Mouse (Mus musculus): ENCODE results near the gene Cebpb. TPM values are rescaled to one million over a fixed set of nuclear protein-coding genes. Genes with fewer than 3 reads are reported as not detected.

Gene Cebpb
- polyA plus RNA-seq, 1 experiment from 2014 or later = 3.6 TPM

DNA sequence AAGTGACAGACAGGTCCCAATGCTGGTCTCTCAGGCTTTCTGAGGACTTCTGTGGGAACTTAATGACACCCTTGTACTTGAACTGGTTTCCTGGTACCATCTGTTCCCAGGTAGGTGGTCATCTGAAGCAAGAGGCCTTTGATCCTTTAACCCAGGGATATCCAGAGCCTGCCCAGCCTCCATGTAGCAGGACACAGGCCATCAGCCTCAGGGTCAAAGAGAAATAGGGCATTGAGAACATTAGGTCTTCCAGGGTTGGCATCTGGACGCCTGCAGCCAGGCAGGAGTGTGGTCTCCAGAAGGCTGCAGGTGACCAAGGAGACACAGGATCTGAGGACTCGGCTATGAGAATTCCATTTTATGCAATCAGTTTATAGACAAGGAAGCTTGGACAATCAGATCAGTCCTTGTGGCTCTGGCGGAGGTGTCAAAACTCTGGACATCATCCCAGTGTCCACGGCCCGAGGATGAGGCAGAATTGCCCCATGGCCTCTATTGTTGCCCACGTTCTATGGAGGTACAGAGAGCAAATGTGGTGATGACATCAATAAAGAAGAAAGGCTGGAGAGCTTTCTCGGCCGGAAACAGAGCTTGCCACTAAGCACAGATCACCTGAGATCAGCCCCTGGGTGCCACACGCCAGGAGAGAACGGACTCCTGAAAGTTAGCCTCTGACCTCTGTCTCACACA, 33.7 kb upstream of the Cebpb start:
- H3K4me1 ChIP-seq (replicated peaks; ENCODE audit: control insufficient read depth, insufficient read depth, low read length) = peaks cover 9% of the 10 kb centered on the region
- H3K36me3 ChIP-seq (replicated peaks; ENCODE audit: control insufficient read depth, insufficient read depth) = peaks cover 8% of the 10 kb centered on the region; the same call in 1 of the 2 replicates
- DNase-seq (ENCODE audit: low spot score) (no peak), ATAC-seq (ENCODE audit: low FRiP score) (no peak)
- no peaks in the 10 kb centered on the region for H3K9me3 ChIP-seq (ENCODE audit: control insufficient read depth, low read length)
- H3K4me3 ChIP-seq (replicated peaks; ENCODE audit: low read length) = no peak overlapping the region
- H3K9ac ChIP-seq = no peak overlapping the region
- no peaks in the 10 kb centered on the region for H3K27me3 ChIP-seq (ENCODE audit: control insufficient read depth, insufficient read depth, low read length)
- no peak overlapping the region for H3K27ac ChIP-seq
- no peak overlapping the region for H3K4me2 ChIP-seq (replicated peaks)
- WGBS = 89% methylated on average over 10 of the region's 10 CpGs

DNA sequence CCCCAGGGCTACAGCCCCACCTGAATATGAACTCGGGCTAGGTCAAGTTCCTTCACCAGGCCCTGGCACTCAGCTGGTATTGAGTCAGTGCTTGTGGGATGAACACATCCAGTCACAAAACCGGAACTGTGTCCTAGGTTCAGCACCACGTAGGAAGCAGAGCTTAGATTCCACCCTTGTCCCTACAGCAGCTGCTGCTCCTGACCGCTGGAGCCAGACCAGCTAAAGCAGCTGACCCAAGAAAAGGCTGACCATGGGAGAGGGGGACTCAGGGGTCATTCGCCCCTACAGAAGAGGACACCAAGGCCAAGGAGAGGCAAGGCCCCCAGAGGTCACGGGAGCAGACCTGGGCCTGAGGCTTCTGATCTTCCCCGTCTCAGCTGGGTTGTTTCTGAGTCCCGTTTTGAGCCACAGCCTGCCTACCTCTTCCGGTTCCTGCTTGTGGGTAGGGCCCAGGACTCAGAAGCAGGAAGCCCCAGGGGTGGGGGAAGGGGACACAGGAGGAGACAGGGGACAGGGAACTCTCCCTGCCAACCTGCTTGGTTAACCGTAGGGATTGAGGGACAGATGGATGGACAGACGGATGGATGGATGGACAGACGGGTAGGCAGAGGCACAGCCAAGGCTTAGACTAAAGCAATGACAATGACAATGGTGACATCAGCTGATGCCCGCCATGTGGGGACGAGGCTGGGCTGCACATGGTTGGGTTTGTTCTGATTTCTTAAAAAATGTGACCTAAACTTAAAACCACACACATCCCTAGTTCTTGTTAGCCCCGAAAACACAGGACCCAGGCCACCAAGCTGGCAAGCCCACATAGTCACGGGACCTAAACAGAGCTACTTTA, 31.9 kb upstream of the Cebpb start:
- Histone ChIP-seq H3K4me2 (replicated peaks) (no peak overlapping the region), H3K4me1 (replicated peaks; ENCODE audit: control insufficient read depth, insufficient read depth, low read length) (peaks cover 16% of the 10 kb centered on the region), H3K27ac (no peak overlapping the region), H3K9me3 (ENCODE audit: control insufficient read depth, low read length) (no peaks in the 10 kb centered on the region), H3K27me3 (ENCODE audit: control insufficient read depth, insufficient read depth, low read length) (no peaks in the 10 kb centered on the region), H3K9ac (no peak overlapping the region), H3K4me3 (replicated peaks; ENCODE audit: low read length) (no peak overlapping the region), H3K36me3 (replicated peaks; ENCODE audit: control insufficient read depth, insufficient read depth) (0 out of 2 replicates have a peak, but pooled peaks cover 8% of the 10 kb centered on the region)
- DNase-seq (ENCODE audit: low spot score) (no peak), ATAC-seq (ENCODE audit: low FRiP score) (no peak)
- 90% methylated on average over 16 of the region's 16 CpGs for WGBS

DNA sequence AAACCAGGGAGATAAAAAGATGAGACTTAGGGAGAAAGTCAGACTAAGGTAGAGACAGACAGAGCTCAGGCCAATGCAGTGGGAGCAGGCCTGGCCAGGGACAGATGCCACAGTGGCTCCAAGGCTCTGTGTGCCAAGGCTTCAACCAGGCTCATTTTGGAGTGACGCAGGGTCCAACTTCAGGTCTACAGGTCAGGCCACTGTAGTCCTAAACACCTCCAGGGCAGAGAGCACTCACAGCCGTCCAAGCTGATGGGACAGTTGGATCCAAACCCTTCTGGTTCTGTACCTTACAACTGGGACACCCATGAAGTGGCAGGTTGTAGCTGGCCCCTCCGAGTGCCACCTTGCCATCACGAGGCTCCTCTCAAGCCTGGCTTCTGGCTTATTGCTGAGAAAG, 30.7 kb upstream of the Cebpb start:
- H3K9me3 ChIP-seq (ENCODE audit: control insufficient read depth, low read length) = no peaks in the 10 kb centered on the region
- H3K36me3 ChIP-seq (replicated peaks; ENCODE audit: control insufficient read depth, insufficient read depth) = 0 out of 2 replicates have a peak, but pooled peaks cover 8% of the 10 kb centered on the region
- peaks cover 16% of the 10 kb centered on the region for H3K4me1 ChIP-seq (replicated peaks; ENCODE audit: control insufficient read depth, insufficient read depth, low read length)
- no peak overlapping the region for H3K27ac ChIP-seq
- H3K4me2 ChIP-seq (replicated peaks) = no peak overlapping the region
- ATAC-seq (ENCODE audit: low FRiP score) (no peak), DNase-seq (ENCODE audit: low spot score) (no peak)
- no peak overlapping the region for H3K4me3 ChIP-seq (replicated peaks; ENCODE audit: low read length)
- no peak overlapping the region for H3K9ac ChIP-seq
- H3K27me3 ChIP-seq (ENCODE audit: control insufficient read depth, insufficient read depth, low read length) = no peaks in the 10 kb centered on the region
- WGBS = 91% methylated on average over 4 of the region's 4 CpGs

DNA sequence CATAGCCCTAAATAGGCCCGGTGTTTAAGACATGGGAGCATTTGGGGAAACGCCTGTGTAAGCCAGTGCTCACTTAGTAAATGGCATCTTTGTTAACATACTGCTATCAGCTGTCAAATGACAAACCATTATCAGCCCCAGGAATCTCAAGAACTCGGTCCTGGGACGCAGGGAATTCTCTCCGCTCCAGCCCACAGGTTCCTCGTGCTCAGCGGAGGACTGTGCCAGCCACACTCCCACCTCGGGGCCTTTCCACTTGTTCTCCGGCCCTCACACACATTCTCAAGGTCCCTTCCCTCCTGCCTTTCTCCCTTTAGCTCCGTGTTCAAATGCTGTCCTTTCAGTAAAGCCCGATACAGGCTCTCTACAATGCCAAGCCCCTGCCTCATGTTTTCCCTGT, 30.0 kb upstream of the Cebpb start:
- Histone ChIP-seq H3K9ac (no peak overlapping the region), H3K36me3 (replicated peaks; ENCODE audit: control insufficient read depth, insufficient read depth) (0 out of 2 replicates have a peak, but pooled peaks cover 6% of the 10 kb centered on the region), H3K4me1 (replicated peaks; ENCODE audit: control insufficient read depth, insufficient read depth, low read length) (peaks cover 16% of the 10 kb centered on the region), H3K9me3 (ENCODE audit: control insufficient read depth, low read length) (no peaks in the 10 kb centered on the region), H3K27ac (no peak overlapping the region), H3K4me2 (replicated peaks) (no peak overlapping the region), H3K27me3 (ENCODE audit: control insufficient read depth, insufficient read depth, low read length) (no peaks in the 10 kb centered on the region), H3K4me3 (replicated peaks; ENCODE audit: low read length) (no peak overlapping the region)
- DNase-seq (ENCODE audit: low spot score) (no peak), ATAC-seq (ENCODE audit: low FRiP score) (no peak)
- 88% methylated on average over 11 of the region's 11 CpGs for WGBS

DNA sequence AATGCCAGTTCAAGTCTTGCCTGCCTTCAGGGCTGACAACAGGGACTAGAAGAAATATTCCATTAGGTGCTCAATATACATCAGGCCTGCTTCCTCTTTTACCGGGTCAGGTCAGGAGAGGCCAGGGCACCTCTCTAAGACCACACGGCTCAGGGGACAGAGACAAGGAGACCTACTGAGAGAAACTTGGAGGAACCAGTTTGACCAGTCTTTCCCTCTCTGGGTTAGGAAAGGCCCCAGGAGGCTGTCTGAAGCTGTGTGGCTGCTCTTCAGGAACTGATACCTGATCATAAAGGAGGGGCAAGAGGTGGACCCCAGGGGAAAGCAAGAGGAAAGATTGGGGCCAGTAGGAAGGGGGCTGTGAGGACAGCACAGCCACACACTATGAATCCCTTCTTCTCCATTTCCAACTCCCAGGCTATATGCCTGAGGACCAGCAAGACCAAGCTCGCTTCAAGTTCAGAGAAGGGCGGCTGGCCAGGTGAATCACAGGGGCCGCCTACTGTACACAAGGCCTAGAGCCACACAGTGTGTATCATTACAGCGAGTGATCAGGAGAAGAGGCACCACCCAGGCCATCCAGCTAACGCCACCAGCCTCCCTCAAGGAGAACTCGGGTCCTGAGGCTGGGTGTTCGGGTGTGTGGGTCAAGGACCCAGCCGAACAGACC, 29.4 kb upstream of the Cebpb start:
- no peak for DNase-seq (ENCODE audit: low spot score)
- WGBS = 80% methylated on average over 10 of the region's 10 CpGs
- H3K9me3 ChIP-seq (ENCODE audit: control insufficient read depth, low read length) = no peaks in the 10 kb centered on the region
- no peak for ATAC-seq (ENCODE audit: low FRiP score)
- peak overlapping the region; percentile 99 for H3K4me2 ChIP-seq (replicated peaks)
- peaks cover 16% of the 10 kb centered on the region for H3K4me1 ChIP-seq (replicated peaks; ENCODE audit: control insufficient read depth, insufficient read depth, low read length)
- no peaks in the 10 kb centered on the region for H3K27me3 ChIP-seq (ENCODE audit: control insufficient read depth, insufficient read depth, low read length)
- no peak overlapping the region for H3K9ac ChIP-seq
- 0 out of 2 replicates have a peak, but pooled peaks cover under 1% of the 10 kb centered on the region for H3K36me3 ChIP-seq (replicated peaks; ENCODE audit: control insufficient read depth, insufficient read depth)
- H3K4me3 ChIP-seq (replicated peaks; ENCODE audit: low read length) = no peak overlapping the region
- H3K27ac ChIP-seq = no peak overlapping the region

DNA sequence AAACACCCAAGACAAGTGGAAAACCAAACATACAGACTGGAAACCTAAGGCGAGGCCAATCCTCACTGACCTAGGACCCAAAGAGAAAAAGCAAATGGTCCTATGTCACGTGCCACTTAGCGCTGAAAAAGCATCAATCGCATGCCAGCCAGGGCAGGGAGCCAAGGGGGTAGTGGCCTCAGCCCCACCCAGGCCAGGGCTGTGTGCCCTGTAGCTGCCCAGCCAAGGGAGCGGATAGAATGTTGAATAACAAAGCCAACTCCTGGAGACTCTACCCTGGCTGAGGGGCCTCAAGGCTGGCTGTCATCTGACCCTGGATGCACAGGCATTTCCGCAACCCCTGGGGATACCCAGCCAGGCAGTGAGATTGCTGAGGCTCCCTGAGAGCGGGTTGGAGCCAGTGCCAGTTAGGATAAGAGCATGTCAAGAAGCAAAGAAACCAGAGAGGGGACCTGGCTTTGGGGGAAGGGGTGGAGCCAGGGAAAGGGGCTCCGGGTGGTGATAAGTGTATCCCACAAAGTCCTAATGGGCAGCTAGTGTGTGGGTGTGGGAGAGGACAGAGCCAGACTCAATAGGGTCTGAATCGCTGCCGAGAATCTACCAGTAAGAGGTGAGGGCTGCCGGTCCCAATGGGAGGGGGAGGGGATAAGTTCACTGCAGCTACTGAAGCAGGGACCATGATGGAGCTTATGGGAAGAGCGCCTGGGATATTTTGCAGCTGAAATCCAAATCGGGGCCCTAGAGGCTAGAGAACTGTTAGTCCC, 28.7 kb upstream of the Cebpb start:
- Histone ChIP-seq H3K27me3 (ENCODE audit: control insufficient read depth, insufficient read depth, low read length) (0 out of 2 replicates have a peak, but pooled peaks cover 3% of the 10 kb centered on the region), H3K27ac (no peak overlapping the region), H3K9me3 (ENCODE audit: control insufficient read depth, low read length) (no peaks in the 10 kb centered on the region), H3K4me1 (replicated peaks; ENCODE audit: control insufficient read depth, insufficient read depth, low read length) (peaks cover 16% of the 10 kb centered on the region), H3K4me3 (replicated peaks; ENCODE audit: low read length) (peak overlapping the region; percentile 94), H3K9ac (peak overlapping the region; percentile 88), H3K36me3 (replicated peaks; ENCODE audit: control insufficient read depth, insufficient read depth) (no peaks in the 10 kb centered on the region), H3K4me2 (replicated peaks) (peak overlapping the region; percentile 99)
- DNase-seq (ENCODE audit: low spot score) = no peak
- 16% methylated on average over 13 of the region's 13 CpGs for WGBS
- no peak for ATAC-seq (ENCODE audit: low FRiP score)

DNA sequence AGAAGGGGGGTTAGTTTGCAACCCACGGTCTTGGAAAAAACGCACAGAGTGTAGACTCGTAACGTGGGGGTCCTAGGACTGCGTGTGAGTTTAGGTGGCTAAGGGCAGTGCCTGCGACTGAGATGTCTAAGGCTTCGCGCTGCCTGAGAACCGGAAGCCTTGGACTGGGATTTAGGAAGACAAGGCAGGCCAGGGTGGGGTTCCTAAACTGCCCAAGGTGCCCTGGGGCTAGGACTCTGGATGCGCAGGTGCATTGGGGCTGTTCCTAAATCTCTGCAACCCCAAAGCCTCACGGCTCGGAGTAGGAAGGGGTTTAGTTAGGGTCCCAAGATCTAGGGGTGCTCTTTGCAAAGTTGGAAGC, 28.1 kb upstream of the Cebpb start:
- DNase-seq (ENCODE audit: low spot score) = no peak
- Histone ChIP-seq H3K27ac (peak overlapping the region; percentile 74; the same call in 1 of the 2 replicates), H3K4me1 (replicated peaks; ENCODE audit: control insufficient read depth, insufficient read depth, low read length) (peaks cover 16% of the 10 kb centered on the region), H3K36me3 (replicated peaks; ENCODE audit: control insufficient read depth, insufficient read depth) (no peaks in the 10 kb centered on the region), H3K9ac (peak overlapping the region; percentile 88), H3K4me3 (replicated peaks; ENCODE audit: low read length) (peak overlapping the region; percentile 94), H3K9me3 (ENCODE audit: control insufficient read depth, low read length) (no peaks in the 10 kb centered on the region), H3K4me2 (replicated peaks) (peak overlapping the region; percentile 99), H3K27me3 (ENCODE audit: control insufficient read depth, insufficient read depth, low read length) (0 out of 2 replicates have a peak, but pooled peaks cover 3% of the 10 kb centered on the region)
- ATAC-seq (ENCODE audit: low FRiP score) = no peak
- WGBS = 0% methylated on average over 12 of the region's 12 CpGs

DNA sequence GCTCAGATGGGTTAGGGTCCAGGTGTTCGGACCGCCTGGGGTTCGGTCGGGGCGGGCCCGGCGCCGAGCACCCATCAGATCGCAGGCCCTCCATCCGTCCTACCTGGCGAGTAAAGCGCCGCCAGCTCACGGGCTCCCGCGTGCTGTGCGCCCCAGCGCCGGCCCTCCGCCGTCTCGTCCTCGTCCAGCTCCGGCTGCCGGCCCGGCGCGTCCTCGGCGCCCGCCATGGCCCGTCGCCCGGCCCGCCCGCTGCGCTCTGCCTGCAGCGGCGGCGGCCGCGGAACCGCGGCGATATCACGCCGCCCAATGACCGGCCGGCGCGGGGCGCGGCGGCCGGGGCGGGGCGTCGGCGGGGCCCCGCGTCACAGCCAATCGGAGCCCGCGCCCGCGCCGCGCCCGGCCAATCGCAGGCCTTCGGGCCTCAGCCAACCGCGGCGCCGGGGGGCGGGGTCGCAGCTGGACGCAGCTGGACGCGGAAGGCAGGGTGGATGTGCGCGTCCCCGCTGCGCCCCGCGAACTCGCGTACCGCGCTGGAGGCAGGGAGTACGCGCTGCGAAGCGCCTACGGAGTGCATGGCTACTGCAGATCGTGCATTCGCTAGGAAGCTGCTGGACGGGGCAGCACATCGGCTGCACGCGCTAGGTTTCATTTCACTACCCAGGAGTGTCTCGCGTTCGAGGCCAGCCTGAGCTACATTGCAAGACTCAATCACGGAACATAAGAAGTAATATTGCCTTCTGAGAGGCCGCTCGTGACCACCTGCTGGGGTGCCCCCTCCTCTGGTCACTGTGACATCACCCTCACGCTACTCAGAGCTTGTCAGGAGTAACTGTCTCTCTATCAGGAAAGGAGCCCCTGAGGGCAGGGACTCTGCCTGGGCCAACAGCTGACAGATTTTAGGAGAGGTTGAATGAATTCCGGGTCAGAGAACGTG, 27.2 kb upstream of the Cebpb start, which contains the start of gene Gm20431:
Gm20431 (minus strand) TSS at position 227 of the 934 bp plus-strand sequence.
- Histone ChIP-seq H3K4me2 (replicated peaks) (peak within 1 kb of the TSS; percentile 99), H3K27me3 (ENCODE audit: control insufficient read depth, insufficient read depth, low read length) (0 out of 2 replicates have a peak, but pooled peaks cover 3% of the 10 kb centered on the region), H3K9me3 (ENCODE audit: control insufficient read depth, low read length) (no peaks in the 10 kb centered on the region), H3K36me3 (replicated peaks; ENCODE audit: control insufficient read depth, insufficient read depth) (no peaks in the 10 kb centered on the region), H3K4me3 (replicated peaks; ENCODE audit: low read length) (peak within 1 kb of the TSS; percentile 94), H3K27ac (peak within 1 kb of the TSS; percentile 74), H3K4me1 (replicated peaks; ENCODE audit: control insufficient read depth, insufficient read depth, low read length) (peaks cover 16% of the 10 kb centered on the region), H3K9ac (peak within 1 kb of the TSS; percentile 88)
- DNase-seq (ENCODE audit: low spot score) (peak; percentile 95), ATAC-seq (ENCODE audit: low FRiP score) (peak; percentile 94)
- WGBS = under 1% methylated on average over 84 of the region's 110 CpGs

Measured in hindbrain, embryonic 14.5 days (tissue).